Mouse (Mus musculus) layer of hippocampus, postnatal 25 days (tissue): ENCODE data around the gene Vasp. TPM values are rescaled to one million over a fixed set of nuclear protein-coding genes. Genes with fewer than 3 reads are reported as not detected.
"Not testable (repeated sequence)": the region's sequence is repeated elsewhere in the genome, so short reads cannot be mapped to it uniquely, and the experiment has no call there.

ENCODE experiments used
- DNase-seq, 2 experiments: peaks; one replicate each; pipeline ENCODE4 v3.0.0; 2022; ENCODE audit warnings: mixed read lengths in 2 of 2, low spot score in 1 of 2; ENCODE audit errors: extremely low spot score in 1 of 2
- total RNA-seq, 2 experiments: library from RNA; stranded (reverse); gene quantifications; 2 replicates each; pipeline ENCODE4 v1.2.3; 2021

The Vasp gene
- total RNA-seq, 2 experiments from 2014 or later: 15.2 to 16.3 TPM

DNA sequence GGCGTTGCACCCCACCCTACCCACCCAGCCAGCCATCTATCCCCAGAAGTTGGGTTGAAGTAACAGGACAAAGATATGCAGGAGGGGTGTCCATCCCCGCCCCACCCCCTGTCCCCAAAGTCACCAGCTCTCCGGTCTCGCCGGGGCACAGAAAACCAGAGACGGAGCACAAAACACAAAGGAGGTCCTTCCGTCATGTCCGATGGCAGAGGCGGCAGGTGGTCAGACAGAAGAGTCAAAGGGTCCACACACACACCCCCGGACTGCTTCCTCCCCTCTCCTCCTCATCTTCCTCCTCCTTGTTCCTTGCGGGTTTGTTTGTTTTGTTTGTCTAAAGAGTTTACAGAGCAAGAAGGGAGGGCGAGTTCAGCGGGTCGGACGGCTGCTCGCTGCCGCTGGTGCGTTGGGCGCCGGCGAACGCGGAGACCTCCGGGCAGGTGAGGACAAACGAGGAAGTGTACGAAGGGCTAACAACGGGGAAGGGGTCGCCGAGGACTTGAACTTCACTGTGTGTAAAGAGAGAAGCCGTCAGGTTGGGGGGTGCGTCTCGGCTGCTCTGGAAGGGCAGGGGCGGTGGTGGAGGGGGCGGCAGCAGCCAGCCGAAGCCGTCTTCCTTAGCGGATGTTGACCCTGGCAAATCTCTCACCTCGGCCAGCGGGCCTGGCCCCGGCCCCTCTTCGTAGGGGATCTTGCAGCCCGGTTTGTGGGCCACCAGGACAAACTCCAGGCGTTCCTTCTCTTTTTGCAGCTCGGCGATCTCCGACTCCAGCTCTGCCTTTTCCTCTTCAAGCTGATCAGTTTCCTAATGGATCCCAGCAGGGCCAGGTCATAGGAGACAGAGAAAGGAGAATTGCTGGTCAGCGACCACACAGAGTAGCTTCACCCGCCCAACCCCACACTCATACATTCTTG, 33.1 kb upstream of the Vasp start:
- DNase-seq: no peak

- peak; percentile 74 to 83 for DNase-seq
Observed at GRCm38 (mm10) chr7:19303770-19304169, 32.2 kb upstream of the Vasp start.

DNA sequence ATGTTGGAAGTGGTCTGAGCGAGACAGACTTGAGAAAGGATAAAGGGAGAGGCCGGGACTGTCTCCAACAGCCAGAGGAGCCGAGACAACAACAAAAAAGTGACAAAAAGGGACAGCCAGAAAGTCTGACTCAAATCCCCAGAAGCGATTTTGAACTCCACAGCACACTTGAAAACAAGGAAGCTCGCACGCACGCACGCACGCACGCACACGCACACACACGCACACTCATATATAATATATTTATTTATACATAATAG, 31.4 kb upstream of the Vasp start:
- DNase-seq: no peak

DNA sequence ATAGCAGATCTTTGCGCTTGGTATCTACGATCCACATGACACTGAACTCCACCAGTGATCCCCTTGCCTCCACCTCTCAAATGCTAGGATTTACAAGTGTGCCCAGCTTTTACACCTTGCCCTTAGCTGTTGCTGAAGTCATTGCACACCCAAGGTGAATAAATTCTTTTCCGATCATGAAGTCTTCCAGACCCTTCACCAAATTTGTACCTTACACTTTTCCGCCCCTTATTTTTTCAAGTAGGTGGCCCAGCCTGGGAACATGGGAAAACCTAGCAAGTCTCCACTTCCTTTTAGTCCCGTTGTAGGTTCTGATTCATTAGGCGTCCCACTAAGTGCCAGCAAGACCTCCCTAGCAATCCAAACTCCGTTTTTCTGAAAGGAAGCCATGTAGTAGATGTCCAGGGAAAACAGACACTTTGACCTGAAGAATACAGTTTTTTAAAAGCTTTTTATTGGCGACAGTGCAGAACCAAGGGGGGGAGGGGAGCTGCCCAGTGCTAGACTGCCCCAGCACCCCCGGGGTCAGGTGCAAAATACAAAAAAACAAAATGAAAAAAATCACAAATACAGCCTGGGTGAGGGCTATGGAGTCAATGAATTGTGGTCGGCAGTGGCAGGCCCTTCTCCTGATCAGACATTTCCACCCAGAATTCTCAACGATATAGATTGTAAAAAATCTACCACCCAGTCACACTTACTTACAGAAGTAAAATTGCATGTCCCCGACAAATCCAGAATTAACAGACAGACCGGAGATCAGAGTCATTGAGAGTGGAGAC, 30.8 kb upstream of the Vasp start:
- DNase-seq: no peak

DNA sequence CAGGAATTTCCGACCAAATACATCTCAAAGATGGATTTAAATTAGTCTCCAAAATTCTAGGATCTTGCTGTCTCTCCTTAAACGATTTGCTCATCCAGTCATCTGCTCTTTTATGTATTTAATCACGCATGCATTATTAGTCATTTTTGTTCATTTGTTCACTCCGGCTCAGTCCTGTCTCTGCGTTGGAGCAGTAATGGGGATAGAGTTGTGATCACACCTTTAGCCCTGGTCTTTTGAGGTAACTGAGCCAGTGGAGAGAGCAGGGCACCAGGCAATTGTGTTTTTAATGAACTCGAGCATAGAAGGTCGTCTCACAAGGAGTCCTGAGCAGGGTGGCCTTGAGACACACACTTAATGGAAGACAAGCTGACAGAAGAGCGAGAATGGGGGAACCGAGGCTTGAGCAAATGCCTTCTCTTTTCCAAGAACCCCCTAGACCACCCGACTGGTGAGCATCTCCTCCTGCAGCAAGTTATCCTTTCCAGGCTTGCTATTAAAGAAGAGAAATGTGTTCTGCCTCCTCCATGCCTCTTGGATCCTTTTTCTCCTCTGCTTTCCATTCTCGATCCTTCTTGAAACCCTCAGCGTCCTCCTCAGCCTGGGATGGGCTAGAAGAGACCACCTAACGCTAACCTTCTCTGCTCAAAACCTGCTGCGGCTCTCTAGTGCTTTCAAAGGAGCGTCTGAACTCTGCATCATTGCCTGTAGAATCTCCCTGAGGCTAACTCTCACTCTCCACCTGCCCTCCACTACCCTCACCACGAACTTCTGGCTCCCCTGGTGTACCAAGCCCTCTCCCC, 30.0 kb upstream of the Vasp start:
- DNase-seq: peak in 1 of 2 experiments; percentile 29

- peak; percentile 64 to 87 for DNase-seq
Observed at GRCm38 (mm10) chr7:19300501-19301421, 29.1 kb upstream of the Vasp start.

GRCm38 (mm10) chr7:19299194-19299593, 27.6 kb upstream of the Vasp start:
- peak in 1 of 2 experiments; percentile 50 for DNase-seq

- DNase-seq: no peak
Observed at GRCm38 (mm10) chr7:19297794-19298193, 26.2 kb upstream of the Vasp start.

DNA sequence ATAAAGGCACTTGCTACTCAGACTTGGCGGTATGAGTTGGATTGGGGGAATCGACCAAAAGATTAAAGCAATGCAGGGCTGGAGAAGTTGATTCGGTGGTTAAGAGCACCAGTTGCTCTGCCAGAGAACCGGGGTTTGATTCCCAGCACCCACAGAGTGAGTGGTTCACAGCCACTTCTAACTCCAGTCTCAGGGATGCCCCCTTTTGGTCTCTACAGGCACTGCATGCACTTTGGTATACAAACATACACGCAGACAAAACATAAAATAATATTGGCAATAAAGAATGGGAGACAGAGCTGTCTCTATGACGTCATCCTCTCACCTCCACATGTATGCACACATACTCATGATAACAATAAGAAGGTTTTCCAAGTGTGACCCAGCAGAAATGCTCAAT, 25.4 kb upstream of the Vasp start:
- no peak for DNase-seq

DNA sequence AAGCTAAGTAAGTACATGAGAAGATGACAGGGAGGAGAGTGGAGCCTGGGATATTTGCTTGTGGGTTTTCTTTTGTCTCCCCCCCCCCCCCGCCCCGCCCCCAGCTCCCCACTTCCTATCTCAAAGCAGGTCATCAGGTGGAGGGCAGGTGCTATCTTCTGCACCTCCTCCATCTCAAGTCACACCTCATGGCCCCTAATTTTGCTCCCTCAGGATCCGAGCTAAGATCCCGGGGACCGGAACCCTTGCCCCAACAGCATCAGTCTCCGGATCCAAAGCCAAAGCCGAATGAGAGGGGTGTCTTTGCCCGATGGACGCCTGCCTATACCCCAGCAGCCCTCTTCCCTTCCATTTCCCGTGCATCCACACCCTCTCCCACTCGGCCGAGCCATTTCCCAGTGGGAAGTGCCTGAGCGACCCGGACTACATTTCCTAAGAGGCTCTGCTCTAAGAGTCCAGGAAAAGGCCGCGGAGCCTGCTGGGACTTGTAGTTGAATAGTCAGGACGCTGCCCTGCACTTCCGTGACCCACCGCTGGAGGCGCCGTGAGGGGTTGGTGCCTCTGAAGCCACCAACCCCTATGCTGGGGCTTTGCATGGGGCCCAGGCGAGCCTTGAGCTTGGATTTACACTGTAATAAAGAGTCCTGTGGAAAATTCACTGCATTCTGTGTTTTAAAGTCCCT, 24.0 kb upstream of the Vasp start:
- peak; percentile 98 to 100 for DNase-seq

- no peak for DNase-seq
Observed at GRCm38 (mm10) chr7:19290969-19291596, 19.5 kb upstream of the Vasp start.

DNA sequence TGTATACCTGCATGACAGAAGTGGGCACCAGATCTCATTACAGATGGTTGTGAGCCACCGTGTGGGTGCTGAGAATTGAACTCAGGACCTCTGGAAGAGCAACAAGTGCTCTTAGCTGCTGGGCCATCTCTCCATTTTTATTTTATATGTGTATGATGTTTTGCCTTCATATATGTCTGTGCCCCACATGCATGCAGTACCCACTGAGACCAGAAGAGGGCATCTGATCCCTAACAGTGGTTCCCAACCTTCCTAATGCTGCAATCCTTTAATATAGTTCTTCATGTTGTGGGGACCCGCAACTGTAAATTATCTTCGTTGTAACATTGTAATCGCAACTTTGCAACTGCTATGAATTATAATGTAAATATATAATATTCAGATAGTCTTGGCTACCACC, 13.1 kb upstream of the Vasp start:
- peak in 1 of 2 experiments; percentile 76 for DNase-seq

DNA sequence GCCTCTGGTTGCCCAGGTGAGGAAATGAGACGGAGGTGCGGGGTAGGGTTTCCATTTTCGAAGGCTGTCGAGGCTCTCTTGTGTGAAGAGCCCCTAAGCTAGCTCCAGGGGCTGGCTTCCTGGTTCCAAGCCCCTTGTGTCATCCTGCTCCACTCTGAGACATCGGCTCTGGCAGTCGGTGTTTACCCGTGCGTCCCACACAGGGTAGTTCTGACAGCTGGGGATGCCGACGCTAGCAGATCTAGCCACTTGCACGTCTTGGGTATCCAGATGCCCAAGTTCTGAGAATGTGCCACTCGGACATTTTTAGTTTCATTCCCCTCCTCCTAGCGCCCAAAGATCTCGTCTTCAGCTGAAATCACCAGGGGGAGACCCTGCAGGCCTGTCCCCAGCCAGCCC, 11.8 kb upstream of the Vasp start:
- no peak for DNase-seq

DNA sequence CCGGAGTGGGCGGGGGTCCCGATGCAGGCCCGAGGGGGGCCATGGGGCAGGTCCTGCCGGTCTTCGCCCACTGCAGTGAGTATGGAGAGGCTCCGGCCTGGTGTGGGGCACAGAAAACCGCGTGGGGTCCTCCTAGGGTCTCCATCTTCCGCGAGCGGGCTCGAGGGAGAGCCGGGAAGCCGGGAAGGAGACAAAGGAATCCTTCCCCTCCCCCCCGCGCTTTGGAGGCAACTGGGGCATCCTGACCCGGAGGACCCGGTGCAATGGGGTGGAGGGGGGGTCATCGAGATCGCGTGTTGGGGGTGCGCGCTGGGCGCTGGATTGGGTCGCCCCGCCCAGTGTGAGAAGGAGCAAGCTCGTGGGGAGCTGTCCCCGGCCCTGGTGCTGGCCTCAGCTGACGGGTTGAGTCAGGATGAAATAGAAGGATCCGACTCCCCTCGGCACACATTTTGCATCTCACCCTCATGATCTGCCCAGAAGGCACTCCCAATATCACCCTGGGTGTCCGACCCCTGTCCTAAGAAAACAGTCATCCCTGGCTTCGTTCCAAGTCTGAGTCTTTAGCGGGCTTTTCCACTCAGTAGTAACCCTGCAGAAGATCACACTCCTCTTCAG, 11.3 kb upstream of the Vasp start:
- peak in 1 of 2 experiments; percentile 35 for DNase-seq

DNA sequence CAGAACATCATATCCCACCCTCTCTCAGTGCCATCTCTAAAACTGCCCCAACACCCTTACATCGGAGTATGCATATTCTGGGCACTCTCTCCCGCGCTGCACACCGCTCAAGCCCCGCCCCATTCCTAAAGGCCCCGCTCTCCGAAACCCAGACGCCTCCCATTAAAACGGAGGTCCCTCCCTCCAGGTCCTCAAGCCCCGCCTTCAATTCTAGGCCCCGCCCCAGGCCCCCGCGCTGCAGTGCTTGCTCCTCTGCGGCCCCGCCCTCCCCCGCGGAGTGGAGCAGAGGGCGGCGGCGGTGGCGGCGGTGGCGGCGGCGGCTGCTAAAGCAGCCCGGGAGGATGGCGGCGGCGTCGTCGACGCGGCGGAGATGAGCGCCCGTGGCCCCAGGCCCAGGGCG, 10.8 kb upstream of the Vasp start, which contains the start of gene Rtn2:
TSS of gene Rtn2 (plus strand) at position 240 of the 400 bp plus-strand sequence.
- peak; percentile 53 to 67 for DNase-seq

- not testable (repeated sequence) for DNase-seq
Observed at GRCm38 (mm10) chr7:19281680-19282304, 10.2 kb upstream of the Vasp start.

GRCm38 (mm10) chr7:19279581-19280114, 8.0 kb upstream of the Vasp start, which contains the start of gene Ppm1n:
TSS of gene Ppm1n (minus strand) at chr7:19280064.
- no peak for DNase-seq
